Mouse (Mus musculus): ENCODE measurements around the gene Hip1r. TPM values are rescaled to one million over a fixed set of nuclear protein-coding genes. Genes with fewer than 3 reads are reported as not detected.
A peak's percentile ranks its signal among the peaks of the same experiment; 100 is the strongest.
"Not testable (repeated sequence)": the region's sequence is repeated elsewhere in the genome, so short reads cannot be mapped to it uniquely, and the experiment has no call there.

Hip1r gene
- polyA plus RNA-seq, 1 experiment from 2014 or later: 11.4 TPM

DNA sequence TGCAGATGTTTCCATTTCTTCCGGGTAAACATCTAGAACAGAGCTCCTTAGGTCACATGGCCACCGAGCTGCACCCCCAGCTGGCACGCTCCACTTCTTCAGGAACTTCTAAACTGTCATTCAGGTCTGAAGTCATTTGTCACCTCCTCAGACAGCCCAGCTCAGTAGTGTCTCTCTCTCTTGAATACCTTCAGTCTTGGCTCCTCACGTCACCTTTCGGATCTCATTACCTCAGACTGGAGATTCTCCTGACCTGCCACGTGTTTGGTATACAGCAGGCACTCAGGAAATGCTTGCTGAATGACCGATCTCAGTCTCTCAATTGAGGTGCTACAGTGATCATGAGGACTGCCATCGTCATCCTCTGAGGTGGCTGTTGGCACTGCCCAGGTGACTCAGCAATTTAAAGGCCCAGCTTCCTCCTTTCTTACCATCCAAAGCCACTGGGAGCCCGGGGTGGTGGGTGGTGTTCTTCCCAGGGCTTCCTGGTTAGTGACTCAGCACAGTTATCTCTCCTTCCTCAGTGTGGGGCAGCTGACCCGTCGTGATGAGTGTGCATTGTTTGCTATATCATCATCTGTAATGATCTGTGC, 78.6 kb downstream of the Hip1r start:
- peak; percentile 94 for ATAC-seq (ENCODE audit: insufficient read depth)
- Histone ChIP-seq H3K36me3 (replicated peaks) (no peaks in the 10 kb centered on the region), H3K4me1 (replicated peaks) (peaks cover 64% of the 10 kb centered on the region), H3K9ac (peak overlapping the region; percentile 53), H3K4me3 (replicated peaks) (peak overlapping the region; percentile 52), H3K27me3 (no peaks in the 10 kb centered on the region), H3K27ac (replicated peaks) (peak overlapping the region; percentile 95), H3K4me2 (peak overlapping the region; percentile 67), H3K9me3 (replicated peaks) (0 out of 2 replicates have a peak, but pooled peaks cover 4% of the 10 kb centered on the region)
- 17% methylated on average over 11 of the region's 11 CpGs for WGBS (ENCODE audit: insufficient replicate concordance)

DNA sequence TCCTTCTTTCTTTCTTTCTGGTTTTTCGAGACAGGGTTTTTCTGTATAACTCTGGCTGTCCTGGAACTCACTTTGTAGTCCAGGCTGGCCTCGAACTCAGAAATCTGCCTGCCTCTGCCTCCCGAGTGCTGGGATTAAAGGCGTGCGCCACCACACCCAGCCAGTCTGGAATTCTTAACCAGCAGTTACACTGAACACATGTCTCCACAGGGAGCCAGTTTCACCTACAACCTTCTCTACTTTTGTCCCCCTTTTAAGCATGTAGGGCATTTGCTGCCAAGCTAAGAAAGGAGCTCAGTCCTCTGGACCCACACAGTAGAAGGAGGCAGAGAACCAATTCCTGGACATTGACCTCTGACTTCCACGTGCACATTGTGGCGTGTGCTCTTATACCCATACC, 79.2 kb downstream of the Hip1r start:
- not testable (repeated sequence) for H3K27me3 ChIP-seq; H3K36me3 ChIP-seq (replicated peaks); ATAC-seq (ENCODE audit: insufficient read depth); H3K9me3 ChIP-seq (replicated peaks)
- Histone ChIP-seq H3K27ac (replicated peaks) (peak overlapping the region; percentile 95), H3K4me3 (replicated peaks) (peak overlapping the region; percentile 52), H3K9ac (peak overlapping the region; percentile 7; the same call in 1 of the 2 replicates), H3K4me1 (replicated peaks) (peaks cover 58% of the 10 kb centered on the region), H3K4me2 (peak overlapping the region; percentile 67)
- WGBS (ENCODE audit: insufficient replicate concordance): 68% methylated on average over 7 of the region's 7 CpGs

Small RNAs within 50 kb of the gene (microRNA-seq; reads per million reads assigned to microRNA genes)
- gene Mir7032: 2.0 reads per million

Other genes starting within 250 kb of the Hip1r start
- 30.1 and 34.2 TPM in 2 replicates for gene Rsrc2, start 224.2 kb upstream of the Hip1r start, polyA plus RNA-seq (2015; fragmentation: Nextera tagmentation; extraction: Ambion mirVana)
- 19.9 and 21.3 TPM in 2 replicates for gene Kntc1, start 223.9 kb upstream of the Hip1r start, polyA plus RNA-seq (2015; fragmentation: Nextera tagmentation; extraction: Ambion mirVana)
- gene Hcar2, start 108.1 kb upstream of the Hip1r start, polyA plus RNA-seq (2015; fragmentation: Nextera tagmentation; extraction: Ambion mirVana): 0.18 and 0.32 TPM in 2 replicates
- 0.10 and 0.13 TPM in 2 replicates for gene Hcar1, start 93.6 kb upstream of the Hip1r start, polyA plus RNA-seq (2015; fragmentation: Nextera tagmentation; extraction: Ambion mirVana)
- gene Denr, start 66.5 kb upstream of the Hip1r start, polyA plus RNA-seq (2015; fragmentation: Nextera tagmentation; extraction: Ambion mirVana): 30.9 and 42.8 TPM in 2 replicates
- 0.76 and 1.2 TPM in 2 replicates for gene Gm43518, start 46.2 kb upstream of the Hip1r start, polyA plus RNA-seq (2015; fragmentation: Nextera tagmentation; extraction: Ambion mirVana)
- gene Ccdc62, start 42.9 kb upstream of the Hip1r start, polyA plus RNA-seq (2015; fragmentation: Nextera tagmentation; extraction: Ambion mirVana): 2.5 and 3.2 TPM in 2 replicates
- gene Vps37b, start 58.6 kb downstream of the Hip1r start, polyA plus RNA-seq (2015; fragmentation: Nextera tagmentation; extraction: Ambion mirVana): 16.5 and 17.3 TPM in 2 replicates
- gene Abcb9, start 122.2 kb downstream of the Hip1r start, polyA plus RNA-seq (2015; fragmentation: Nextera tagmentation; extraction: Ambion mirVana): 6.1 and 7.1 TPM in 2 replicates
- gene Ogfod2, start 138.7 kb downstream of the Hip1r start, polyA plus RNA-seq (2015; fragmentation: Nextera tagmentation; extraction: Ambion mirVana): 14.2 and 15.2 TPM in 2 replicates
- gene Arl6ip4, start 142.5 kb downstream of the Hip1r start, polyA plus RNA-seq (2015; fragmentation: Nextera tagmentation; extraction: Ambion mirVana): 52.1 and 53.5 TPM in 2 replicates

Measured in liver, embryonic 15.5 days (tissue).